Mouse (Mus musculus): ENCODE measurements around the gene Paf1. TPM values are rescaled to one million over a fixed set of nuclear protein-coding genes. Genes with fewer than 3 reads are reported as not detected.

Gene Paf1
- total RNA-seq (2021), result 10 to 100 TPM; 64.9 to 69.3 TPM
- long read RNA-seq, transcript Paf1-201 (14 exons, 2,003 nt), result major isoform, 23 of 33 reads
- long read RNA-seq, partial matches to known transcripts, result 4 of 33 reads
- long read RNA-seq, other reads (novel, unspliced or antisense), result 6 of 33 reads

DNA sequence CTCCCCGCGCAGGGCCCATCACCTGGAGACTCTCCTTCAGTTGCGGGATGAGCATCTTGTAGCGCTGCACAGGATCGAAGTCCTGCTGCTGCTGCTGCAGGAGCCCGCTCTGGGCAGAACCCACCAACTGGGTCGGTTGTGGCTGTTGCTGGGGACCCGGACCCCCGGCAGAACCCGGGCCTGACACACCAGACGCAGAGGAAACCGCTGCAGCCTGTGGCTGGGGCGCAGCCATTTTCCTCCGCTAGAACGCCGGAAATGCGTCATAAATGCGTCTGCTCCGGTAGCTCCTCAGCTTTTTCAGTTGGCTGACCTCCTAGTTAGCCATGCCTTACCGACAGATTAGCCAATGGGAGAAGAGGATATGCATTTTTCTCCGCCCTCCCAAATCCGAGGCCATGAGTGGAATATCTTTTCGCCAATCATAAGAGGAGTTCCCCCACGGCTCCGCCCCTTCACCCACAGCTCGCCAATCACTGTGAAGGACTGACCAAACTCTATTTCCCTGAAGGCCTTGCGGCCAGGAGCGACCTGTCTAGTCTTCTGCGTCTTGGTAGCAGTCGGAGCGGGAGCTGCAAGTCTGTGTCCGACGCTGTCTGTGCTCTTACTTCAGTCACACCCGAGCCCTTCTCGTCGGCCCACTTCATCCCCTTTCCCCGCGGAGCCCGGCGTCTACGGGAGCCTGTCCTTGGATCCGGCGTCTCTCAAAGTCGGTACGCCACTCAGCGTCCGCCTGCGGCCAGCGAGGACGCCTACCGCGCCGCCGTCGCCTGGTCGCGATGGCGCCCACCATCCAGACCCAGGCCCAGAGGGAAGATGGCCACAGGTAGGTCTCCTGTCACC lies at the start of gene Paf1, which contains the start of gene Med29:
Gene Paf1, plus strand, starts transcription at position 523 of the 843 bp plus-strand sequence.
Gene Med29, minus strand, starts transcription at position 280 of the 843 bp plus-strand sequence.
- DNase-seq (ENCODE audit: low spot score in 2 of 2), result peak; percentile 97 to 99

DNA sequence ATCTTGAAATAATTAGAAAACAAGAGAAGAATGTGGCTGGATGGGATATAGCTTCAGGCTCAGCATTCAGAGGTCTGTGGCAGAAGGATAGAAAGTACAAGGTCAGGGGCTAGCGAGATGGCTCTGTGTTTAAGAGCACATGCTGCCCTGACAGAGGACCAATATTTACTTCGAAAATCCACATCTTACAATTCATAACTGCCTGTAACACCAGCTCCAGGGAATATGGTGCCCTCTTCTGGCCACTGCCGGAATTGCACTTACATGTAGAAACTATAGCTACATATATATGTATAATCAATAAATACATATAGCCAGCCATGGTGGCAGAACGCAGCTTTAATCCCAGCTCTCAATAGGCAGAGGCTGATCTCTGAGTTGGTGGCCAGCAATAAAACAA lies 48.1 kb upstream of the Paf1 start:
- peak in 1 of 2 experiments; percentile 73 for DNase-seq (ENCODE audit: low spot score in 2 of 2)

DNA sequence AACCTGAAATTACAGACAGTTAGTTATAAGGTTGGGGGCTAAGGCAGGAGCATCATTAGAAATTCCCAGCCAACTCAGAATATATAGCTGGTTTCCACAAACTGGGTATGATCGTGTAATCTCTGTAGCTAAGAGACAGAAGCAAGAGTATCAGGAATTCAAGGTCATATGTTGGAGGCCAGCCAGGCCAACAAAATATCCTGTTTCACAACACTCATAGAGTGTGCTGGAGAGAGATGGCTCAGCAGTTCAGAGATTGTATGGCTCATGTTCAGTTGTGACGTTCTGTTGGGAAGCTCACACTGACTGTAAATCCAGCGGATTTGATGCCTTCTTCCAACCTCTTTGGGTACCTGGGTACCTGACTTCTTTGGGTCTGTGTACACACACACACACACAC lies 45.0 kb upstream of the Paf1 start:
- DNase-seq (ENCODE audit: low spot score in 2 of 2), result no peak

DNA sequence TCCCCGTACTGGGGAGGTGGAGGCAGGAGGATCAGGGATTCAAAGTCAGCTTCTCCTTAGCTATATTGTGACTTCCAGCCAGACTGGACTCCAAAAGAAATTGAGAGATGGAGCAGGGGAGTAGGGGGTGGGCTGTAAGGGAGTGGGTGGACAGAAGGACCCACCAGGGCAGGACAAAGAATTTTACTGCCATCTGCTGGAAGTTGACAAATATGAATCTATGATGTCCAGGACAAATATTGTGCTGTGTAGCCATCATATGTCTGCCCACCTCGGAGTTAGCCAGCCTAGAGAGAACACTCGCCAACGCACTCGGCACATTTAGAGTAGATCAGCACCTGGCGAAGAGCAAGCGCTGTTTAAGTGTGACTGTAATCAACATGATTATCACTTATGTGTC lies 44.1 kb upstream of the Paf1 start:
- DNase-seq (ENCODE audit: low spot score in 2 of 2), result no peak

DNA sequence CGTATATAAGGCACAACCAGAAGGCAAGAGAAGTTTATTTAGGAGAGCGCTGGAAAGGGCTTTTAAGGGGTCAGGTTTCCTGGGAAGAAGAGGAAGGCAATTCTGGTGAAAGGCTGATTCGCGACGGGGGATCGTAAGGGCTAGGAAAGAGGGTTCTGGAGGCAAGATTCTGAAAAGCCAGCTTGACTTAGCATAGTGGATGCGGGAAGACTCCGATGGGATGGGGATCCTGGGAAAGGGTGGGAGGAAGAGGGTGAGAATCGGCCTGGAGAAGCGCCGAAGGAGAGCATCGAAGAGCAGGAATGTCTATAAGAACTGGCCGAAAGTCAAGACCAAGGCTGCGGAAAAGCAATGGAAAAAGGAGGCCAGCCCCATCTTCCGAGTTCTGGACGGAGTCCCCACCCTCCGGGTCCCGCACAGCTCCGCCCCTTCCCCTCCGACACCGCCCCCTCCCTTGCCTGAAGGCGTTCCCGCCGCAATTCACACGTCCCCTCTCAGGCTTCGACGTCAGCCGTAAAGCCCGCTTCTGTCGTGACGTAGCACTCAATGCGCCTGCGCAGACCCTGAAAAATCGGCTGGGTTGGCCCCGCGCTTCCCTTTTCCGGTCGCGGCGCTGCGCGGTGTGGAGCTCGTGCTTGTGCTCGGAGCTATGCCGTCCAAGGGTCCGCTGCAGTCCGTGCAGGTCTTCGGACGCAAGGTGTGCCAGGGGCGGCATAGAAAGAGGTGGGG lies 42.4 kb upstream of the Paf1 start, which contains the start of gene Rps16:
Gene Rps16, plus strand, starts transcription at position 498 of the 729 bp plus-strand sequence.
- DNase-seq (ENCODE audit: low spot score in 2 of 2), result peak; percentile 98

DNA sequence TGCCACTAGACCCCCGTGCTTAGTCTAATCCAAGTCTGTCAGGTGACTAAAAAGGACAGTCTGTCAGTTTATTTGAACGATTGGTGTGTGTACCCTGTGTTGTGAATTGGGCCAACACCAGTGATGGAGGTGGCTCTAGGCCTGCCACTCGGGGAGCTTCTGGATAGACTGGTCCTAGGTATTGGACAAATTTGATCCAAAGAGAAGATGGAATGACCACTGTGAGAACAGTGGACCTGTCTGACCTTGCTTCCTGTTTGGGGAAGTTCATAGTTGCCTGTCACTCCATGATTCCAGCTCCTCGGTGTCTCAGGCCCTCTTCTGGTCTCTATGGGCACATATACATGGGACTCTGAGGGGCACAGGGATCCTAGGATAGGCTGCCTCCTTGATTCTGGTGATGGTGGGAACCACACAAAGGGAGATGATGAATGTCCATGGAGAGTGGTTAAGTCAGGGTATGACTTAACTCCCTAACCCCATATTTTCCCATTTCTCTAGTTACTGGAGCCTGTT lies 41.0 kb upstream of the Paf1 start:
- no peak for DNase-seq (ENCODE audit: low spot score in 2 of 2)

DNA sequence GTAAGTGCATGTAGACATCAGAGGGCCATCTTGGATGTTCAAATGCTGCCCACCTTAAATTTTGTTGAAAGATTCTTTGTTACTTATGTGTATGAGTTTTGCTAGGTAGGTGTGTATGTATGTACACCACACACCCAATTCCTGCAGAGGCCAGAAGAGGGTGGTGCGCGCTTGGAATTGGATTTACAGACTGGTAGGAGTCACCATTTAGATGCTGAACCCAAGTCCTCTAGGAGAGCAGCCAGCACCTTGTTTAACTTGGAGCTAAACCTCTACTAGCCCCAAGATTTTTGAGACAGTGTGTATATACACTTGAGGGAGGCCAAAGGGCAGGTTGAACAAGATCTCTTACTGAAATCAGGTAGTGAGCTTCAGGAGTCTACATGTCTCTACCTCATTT lies 39.5 kb upstream of the Paf1 start:
- DNase-seq (ENCODE audit: low spot score in 2 of 2), result no peak

DNA sequence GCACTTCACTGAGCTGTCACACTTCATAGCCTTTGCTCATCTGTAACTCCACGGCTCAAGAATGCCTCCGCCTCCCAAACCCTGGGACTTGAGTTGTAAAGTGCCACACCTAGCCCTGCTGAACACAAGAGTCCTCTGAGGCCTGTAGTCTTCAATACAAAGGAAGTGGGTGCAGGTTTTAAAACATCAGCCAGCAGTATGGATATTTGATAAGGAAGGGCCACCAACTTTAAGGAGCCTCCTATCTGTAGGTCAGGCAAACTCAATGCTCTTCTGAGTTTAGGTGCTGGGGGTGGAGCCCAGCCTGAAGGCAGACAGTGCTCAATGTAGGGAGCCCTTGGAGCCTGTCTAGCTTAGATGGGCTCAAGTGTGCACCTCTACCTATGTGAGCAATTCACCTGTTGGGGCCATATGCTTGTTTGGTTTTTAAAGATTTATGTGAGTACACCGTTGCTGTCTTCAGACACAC lies 38.6 kb upstream of the Paf1 start:
- DNase-seq (ENCODE audit: low spot score in 2 of 2), result no peak

DNA sequence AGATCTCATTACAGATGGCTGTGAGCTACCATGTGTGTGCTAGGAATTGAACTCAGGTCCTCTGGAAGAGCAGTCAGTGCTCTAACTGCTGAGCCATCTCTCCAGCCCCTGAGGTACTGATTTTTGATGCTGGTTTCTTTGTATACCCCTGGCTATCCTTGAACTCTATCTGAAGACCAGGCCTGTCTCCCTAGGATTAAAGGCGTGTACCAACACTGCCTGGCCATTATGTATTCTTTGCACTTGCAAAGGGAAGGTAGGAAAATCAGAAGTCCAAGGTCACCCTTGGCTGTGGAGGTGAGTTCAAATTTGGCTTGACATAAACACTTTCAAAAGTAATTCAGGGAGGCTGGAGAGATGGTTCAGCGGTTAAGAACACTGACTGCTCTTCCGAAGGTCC lies 38.2 kb upstream of the Paf1 start:
- DNase-seq (ENCODE audit: low spot score in 2 of 2), result no peak

DNA sequence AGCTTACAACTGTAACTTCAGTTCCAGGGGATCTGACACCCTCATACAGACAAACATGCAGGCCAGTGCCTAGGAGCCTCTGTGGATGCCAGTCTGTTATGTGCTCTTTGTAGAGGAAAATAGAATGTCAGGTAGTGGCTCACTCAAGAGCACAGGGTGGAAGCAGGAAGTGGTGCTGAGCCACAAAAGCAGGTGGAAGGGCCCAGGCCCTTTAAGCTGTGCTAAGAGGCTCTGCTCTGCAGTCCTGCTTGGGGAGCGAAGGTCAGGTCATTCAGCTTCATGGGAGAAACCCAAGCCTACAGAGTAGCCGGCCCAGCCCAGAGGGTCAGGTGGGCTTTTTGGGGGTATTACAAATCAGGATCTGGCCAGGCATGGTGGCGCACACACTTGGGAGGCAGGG lies 37.5 kb upstream of the Paf1 start:
- DNase-seq (ENCODE audit: low spot score in 2 of 2), result no peak

DNA sequence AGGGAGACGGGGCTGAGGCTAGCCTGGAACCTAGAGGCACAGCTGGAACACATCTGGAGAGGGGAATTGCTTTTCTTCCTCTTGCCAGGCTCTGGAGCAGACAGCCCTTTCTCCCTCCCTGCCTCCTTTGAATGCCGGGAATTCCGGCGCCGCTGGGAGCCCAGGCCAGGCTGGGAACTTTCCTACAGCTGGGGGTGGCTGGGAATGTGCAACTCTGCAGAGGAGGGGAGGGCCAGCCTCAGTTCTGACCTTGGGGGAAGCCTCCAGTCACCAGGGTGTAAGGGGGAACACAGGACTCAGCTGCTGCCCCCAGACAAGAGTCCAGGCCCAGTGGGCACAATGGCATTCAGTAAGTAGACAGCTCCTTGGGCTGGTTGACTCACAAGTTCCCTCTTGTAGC lies 35.8 kb upstream of the Paf1 start:
- DNase-seq (ENCODE audit: low spot score in 2 of 2), result no peak

DNA sequence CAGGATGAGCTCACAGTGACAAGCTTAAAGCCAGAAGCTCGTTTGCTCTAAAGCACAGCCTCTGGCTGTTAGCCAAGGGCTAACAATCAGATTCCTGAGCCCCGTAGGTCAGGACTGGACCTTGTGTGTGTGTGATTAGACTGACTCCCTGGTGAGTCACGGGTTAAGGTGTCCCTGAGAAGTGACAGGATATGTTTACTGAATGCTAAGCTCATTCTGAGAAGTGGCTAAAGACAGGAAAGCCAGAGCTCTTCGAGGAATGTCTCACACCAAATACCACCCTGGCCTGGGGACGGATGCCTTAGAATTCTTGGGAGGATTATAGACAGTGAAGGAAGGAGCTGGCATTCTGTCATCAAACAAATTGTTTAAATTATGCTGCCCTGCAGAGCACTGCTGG lies 34.8 kb upstream of the Paf1 start:
- DNase-seq (ENCODE audit: low spot score in 2 of 2), result no peak

DNA sequence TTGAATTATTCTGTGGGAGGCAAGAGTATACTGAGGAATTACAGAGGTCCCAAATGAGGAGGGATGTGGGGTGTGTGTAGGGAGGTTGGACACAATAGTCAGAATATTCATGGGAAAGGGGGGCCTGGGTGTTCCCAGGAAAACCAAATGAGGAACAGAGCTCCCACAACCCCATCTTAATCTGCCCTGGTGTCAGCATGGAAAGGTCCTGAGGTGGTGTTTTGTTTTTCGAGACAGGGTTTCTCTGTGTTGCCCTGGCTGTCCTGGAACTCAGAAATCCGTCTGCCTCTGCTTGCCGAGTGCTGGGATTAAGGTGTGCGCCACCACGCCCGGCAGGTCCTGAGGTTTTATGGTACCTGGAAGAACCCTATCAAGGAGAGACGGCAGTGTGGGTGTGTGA lies 34.3 kb upstream of the Paf1 start:
- DNase-seq (ENCODE audit: low spot score in 2 of 2), result no peak

DNA sequence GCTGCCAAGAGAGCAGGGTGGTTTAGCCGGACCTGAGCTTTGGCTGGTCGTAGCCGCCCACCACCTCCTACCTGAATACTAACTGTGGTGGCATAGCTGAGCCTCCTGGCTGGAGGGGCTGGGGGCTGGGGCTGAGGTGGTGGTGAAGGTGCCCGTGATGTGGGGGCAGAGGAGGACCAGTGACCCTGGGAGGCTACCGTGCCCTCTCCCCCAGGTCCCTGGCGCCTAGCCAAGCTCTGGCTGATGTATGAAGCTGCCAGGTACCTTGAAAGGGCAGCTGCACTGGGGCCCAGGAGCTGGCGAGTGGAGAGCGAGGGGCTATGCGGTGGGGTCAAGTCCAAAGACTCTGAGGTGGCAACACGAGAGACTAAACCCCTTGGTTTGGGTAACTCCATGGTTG lies 32.9 kb upstream of the Paf1 start:
- DNase-seq (ENCODE audit: low spot score in 2 of 2), result no peak

DNA sequence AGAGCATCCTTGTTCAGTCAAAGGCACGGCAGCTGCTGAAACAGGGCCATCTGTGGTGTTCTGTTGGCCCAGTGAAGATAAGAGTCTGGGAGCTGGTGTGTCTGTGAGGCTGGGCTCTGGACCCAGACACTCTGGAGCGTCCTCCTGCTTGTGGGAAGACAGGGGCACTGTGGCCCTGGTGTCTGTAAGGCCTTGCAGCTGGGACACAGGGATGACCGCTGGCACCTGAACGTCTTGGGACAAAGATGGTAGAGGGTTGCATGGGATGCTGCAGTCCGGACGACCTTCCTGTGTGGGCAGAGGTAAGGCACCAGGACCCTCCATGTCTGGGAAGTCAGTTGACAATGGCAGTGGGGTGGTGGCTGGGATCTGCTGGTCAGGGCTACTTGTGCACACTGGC lies 32.5 kb upstream of the Paf1 start:
- DNase-seq (ENCODE audit: low spot score in 2 of 2), result no peak

DNA sequence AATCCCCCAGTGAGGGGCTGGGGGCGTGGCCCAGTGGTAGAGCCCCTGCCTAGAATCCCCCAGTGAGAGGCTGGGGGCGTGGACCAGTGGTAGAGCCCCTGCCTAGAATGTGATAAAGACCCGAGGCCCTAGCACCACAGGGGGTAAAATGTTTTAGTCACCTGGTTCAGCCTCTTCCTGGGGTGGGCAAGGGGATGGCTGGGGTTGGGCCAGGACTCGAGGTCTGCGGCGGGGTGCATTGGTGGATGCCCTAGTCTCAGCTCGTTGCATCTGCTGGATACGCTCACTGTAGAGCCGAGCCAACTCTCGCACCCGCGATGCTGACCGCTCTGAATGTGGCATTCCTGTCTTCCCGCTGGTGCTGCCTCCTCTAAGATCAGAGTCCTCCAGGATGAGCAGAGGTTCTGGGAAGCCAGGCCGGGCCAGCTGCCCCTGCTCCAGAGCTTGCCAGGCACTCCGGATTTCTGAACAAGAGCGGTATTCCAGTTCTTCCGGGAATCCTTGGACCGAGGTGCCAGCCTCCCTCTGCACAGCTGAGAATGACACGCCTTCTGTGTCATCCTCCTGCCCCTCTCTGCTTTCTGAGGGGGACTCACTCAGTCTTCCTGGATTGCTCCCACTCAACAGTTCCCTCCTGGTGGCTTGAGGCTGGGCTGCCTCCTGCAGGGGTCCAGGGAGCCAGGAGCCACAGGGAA lies 31.0 kb upstream of the Paf1 start:
- no peak for DNase-seq (ENCODE audit: low spot score in 2 of 2)

DNA sequence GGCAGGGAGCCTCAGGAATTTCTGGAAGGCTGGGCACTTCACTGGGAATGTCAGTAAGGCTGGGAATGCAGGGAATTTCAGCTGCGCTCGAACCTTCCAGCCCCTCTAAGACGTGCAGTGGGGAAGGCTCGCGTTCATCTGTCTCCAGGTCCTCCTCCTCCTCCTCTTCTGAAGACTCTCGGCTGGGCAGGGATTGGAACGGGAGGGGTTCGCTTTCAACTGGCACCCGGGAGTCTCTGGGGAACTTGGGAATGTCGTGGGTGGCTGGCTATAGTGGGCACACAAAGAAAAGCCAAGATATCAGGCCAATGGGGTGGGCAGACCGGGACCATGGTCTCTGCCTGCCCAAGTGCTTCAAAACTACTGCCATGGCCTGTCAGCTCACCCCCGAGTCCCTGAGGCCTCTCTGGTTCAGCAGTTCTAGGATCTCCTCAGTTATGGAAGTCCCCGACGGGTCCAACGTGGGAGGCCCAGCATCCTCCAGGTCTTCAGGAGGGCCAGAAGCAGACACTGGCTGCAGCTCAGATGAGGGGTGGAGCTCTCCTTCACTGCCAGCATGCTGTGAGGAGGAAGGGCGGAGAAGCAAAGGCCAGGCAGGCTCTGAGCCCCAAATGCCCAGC lies 30.2 kb upstream of the Paf1 start:
- no peak for DNase-seq (ENCODE audit: low spot score in 2 of 2)

DNA sequence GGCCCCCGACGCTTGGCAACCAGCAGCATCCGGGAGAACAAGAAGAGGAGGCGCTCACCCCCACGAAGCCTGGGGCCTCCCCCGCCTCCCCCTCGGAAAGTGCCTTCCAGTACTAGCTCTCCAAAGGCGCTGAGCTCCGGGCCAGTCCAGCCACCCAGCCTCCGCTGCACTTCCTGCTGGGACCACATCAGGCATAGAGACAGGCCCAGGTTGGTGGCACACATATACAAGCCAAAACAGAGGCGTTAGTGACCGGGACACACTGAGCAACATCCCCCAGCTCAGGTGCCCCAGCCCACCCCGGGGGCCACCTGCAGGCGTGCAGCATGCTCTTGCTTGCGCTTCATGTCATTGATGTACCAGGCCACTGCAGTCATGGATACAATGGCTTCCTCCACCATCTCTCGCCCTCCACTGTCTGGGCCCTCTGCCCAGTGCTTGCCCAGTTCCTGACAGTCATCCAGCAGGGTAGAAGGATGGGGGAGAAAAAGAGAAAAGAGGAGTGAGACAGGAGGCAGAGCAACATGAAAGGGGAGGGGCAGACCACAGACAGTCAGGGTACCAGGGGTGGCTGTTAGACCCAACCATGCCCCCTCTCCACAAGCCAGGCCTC lies 25.0 kb upstream of the Paf1 start:
- no peak for DNase-seq (ENCODE audit: low spot score in 2 of 2)

DNA sequence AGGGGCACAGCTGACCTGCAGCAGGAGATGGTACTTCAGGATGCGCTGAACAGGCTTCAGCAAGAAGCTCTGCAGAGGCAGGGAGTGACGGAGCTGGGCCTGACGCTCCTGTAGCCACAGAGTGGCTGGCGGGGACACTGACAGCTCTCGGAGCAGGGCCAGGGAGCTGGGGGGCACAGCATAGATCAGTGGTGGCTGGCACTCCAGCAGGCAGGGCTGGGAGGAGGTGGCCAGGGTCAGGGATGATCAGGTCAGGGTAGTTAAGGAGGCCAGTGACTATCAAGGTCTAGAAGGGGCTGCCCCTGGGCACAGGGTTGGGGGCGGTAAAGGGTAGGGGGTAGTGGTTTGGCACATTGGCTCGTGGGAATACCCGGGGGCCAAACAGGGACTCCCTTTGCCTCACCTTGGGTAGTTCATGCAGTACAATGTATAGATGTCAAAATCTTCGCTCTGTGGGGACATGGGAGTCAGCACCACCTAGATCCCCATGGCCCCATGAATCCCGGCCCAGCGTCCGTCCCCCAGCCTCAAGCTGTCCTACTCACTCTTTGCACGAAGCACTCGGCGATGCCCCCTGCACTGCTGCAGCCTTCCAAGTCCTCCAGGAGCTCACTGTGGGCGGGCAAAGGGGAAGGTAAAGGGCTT lies 24.4 kb upstream of the Paf1 start:
- DNase-seq (ENCODE audit: low spot score in 2 of 2), result no peak

DNA sequence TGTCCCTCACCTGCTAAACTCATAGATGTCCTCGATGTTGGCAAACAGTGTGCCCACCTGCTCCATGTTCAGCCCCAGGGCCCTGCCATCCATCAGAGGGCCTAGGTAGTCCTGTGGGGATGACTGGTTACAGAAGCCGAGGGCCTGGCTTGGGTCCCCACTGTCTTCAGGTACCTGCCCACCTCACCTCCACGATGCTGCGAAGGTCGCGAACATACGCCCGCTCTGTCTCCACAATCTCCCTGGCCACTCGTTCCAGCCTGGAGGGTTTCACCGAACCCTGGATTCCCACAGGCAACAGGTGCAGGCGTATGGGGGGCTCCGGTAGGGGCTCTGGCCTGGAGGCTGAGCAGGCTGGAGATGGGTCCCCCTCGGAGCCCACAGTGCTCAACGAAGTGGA lies 22.7 kb upstream of the Paf1 start:
- no peak for DNase-seq (ENCODE audit: low spot score in 2 of 2)

All from layer of hippocampus, adult 18-20 months (tissue).